8 mouse cellular contexts compared by ENCODE assay signal in the genomic region with DNA sequence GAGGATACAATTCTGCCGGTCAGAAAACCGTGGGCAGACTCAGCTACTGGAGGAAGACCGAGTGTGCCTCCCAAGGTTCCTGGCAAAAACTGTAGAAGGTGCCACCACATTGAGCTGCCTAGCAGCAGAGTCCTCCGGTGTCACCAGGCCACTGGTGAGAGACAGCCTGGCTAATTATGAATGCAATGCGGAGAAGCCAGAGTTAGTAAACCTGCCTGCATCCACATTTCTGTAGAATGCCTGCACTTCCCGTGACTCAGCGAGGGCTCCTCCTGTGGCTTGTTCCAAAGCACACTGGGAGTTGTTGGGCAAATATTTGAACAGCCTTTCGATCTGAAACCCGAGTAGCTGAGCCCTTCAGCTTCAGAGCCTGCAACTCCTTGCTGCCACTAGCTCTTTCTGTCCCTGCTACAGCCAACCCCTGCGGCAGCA. TPM values are rescaled to one million over a fixed set of nuclear protein-coding genes. Genes with fewer than 3 reads are reported as not detected.
DNase-seq lines count a peak whose midpoint lies in the region; ATAC-seq and TF ChIP-seq lines count a peak whose summit lies in the region.

No protein-coding gene starts in this region.

- no peak overlapping the region for H3K27ac ChIP-seq in forebrain, embryonic 12.5 days
- peak overlapping the region; percentile 98 for H3K27ac ChIP-seq in stomach, postnatal 0 days (replicated peaks)

- no peak for TF ChIP-seq EP300 in stomach, postnatal 0 days (optimal IDR thresholded peaks at IDR 0.05)

- TF ChIP-seq CTCF in stomach, postnatal 0 days (IDR thresholded peaks at IDR 0.05; ENCODE audit: low read depth): peak; percentile 38; the same call in 1 of the 2 replicates

- peak; percentile 54 for DNase-seq in adrenal gland, adult 2 months
- no peak for DNase-seq in adrenal gland, adult 18-20 months (ENCODE audit: low spot score in 2 of 2)
- peak; percentile 53 to 62 for DNase-seq in adrenal gland, postnatal 36 days
- DNase-seq in heart, postnatal 36 days: peak; percentile 59
- DNase-seq in left cerebral cortex, adult 8-10 months (ENCODE audit: low spot score in 2 of 2): peak; percentile 6 to 8
- DNase-seq in lung, postnatal 4 days: peak; percentile 68 to 78
- DNase-seq in stomach, postnatal 0 days (ENCODE audit: low spot score): peak; percentile 88

- no peak for ATAC-seq in forebrain, embryonic 12.5 days (ENCODE audit: low FRiP score)
- ATAC-seq in stomach, postnatal 0 days (ENCODE audit: low FRiP score, low TSS enrichment): peak; percentile 88

- H3K4me1 ChIP-seq in forebrain, embryonic 12.5 days: peaks cover 30% of the 10 kb centered on the region
- H3K4me1 ChIP-seq in stomach, postnatal 0 days (replicated peaks; ENCODE audit: control insufficient read depth, insufficient read depth): peaks cover 15% of the 10 kb centered on the region

- no peaks in the 10 kb centered on the region for H3K9me3 ChIP-seq in forebrain, embryonic 12.5 days
- H3K9me3 ChIP-seq in stomach, postnatal 0 days (ENCODE audit: control insufficient read depth, low read length): no peaks in the 10 kb centered on the region

- intact Hi-C loops in heart, postnatal 36 days (cut with DNase I): loop anchor here (1.0 kb wide), 1 partner anchor 35 kb away; no protein-coding TSS in a partner anchor

- no peaks in the 10 kb centered on the region for H3K27me3 ChIP-seq in forebrain, embryonic 12.5 days
- H3K27me3 ChIP-seq in stomach, postnatal 0 days (ENCODE audit: control insufficient read depth, insufficient read depth, low read length): no peaks in the 10 kb centered on the region

- H3K9ac ChIP-seq in forebrain, embryonic 12.5 days: no peak overlapping the region
- H3K9ac ChIP-seq in stomach, postnatal 0 days (ENCODE audit: low read length): peak overlapping the region; percentile 63

- no peaks in the 10 kb centered on the region for H3K36me3 ChIP-seq in forebrain, embryonic 12.5 days (replicated peaks)
- no peaks in the 10 kb centered on the region for H3K36me3 ChIP-seq in stomach, postnatal 0 days (ENCODE audit: control insufficient read depth, insufficient read depth, low read length)

- H3K4me2 ChIP-seq in forebrain, embryonic 12.5 days: peak overlapping the region; percentile 0; the same call in 1 of the 2 replicates
- H3K4me2 ChIP-seq in stomach, postnatal 0 days (replicated peaks; ENCODE audit: low read depth): peak overlapping the region; percentile 58

- no peak overlapping the region for H3K4me3 ChIP-seq in forebrain, embryonic 12.5 days (replicated peaks)
- peak overlapping the region; percentile 24 for H3K4me3 ChIP-seq in stomach, postnatal 0 days (ENCODE audit: low read depth, low read length)

- WGBS in forebrain, embryonic 12.5 days: 35% methylated on average over 10 of the region's 10 CpGs
- 20% methylated on average over 10 of the region's 10 CpGs for WGBS in stomach, postnatal 0 days

RNA-seq across cellular contexts. Expression of a gene that starts 45.6 kb away (rescaled TPM):
- total RNA-seq in adrenal gland, adult 2 months (2021): 10 to 100 TPM; 12.4 to 15.2 TPM
- polyA plus RNA-seq in adrenal gland, adult 2 months (2012; rRNA removed): 6.1 and 7.4 TPM in 2 replicates
- 10 to 100 TPM; 11.9 to 13.3 TPM for total RNA-seq in adrenal gland, adult 18-20 months (2021)
- total RNA-seq in adrenal gland, postnatal 36 days (2021): 10 to 100 TPM; 11.5 to 14.9 TPM
- polyA plus RNA-seq in forebrain, embryonic 12.5 days (2016; fragmentation: Nextera tagmentation; extraction: Ambion mirVana): 24.1 and 29.1 TPM in 2 replicates
- total RNA-seq in heart, postnatal 36 days (2021): 1 to 10 TPM; 2.7 to 4.9 TPM
- 10 to 100 TPM; 19.5 to 23.6 (median 22.3) TPM for total RNA-seq in left cerebral cortex, adult 8-10 months (2022)
- 24.4 and 24.7 TPM in 2 replicates for polyA plus RNA-seq in stomach, postnatal 0 days (2015; fragmentation: Nextera tagmentation; extraction: Ambion mirVana)

Comparison
In these comparisons a context has a peak if more than half of its experiments do, and no peak if none do; other contexts are left out.
1. DNase-seq: peak in adrenal gland, adult 2 months (single experiment), adrenal gland, postnatal 36 days (2 of 2), heart, postnatal 36 days (2 of 2), left cerebral cortex, adult 8-10 months (2 of 2), lung, postnatal 4 days (2 of 2) and stomach, postnatal 0 days (single experiment); none in adrenal gland, adult 18-20 months (0 of 2).